Mouse (Mus musculus) liver, postnatal 0 days (tissue): ENCODE measurements around the gene Cd93. TPM values are rescaled to one million over a fixed set of nuclear protein-coding genes. Genes with fewer than 3 reads are reported as not detected.

Experiments used
- ATAC-seq: fragments of 200-750 bp; cut with Nextera tagmentation; 2 replicates; pipeline ENCODE4 v1.8.0; 2017; ENCODE audit warnings: mild to moderate bottlenecking, moderate library complexity
- DNase-seq: peaks from one replicate; pipeline ENCODE4 v3.0.0-alpha.2; 2016
- H3K27ac ChIP-seq: fragments of 300-500 bp; sonication (generic); 2 replicates; pipeline ENCODE4 v1.5.1; 2014; ENCODE audit warnings: antibody characterized with exemption, moderate library complexity, mild to moderate bottlenecking, low read depth
- H3K27me3 ChIP-seq: fragments of 300-500 bp; sonication (generic); 2 replicates; pipeline ENCODE4 v1.6.1; 2014; ENCODE audit warnings: low read length, control low read depth, mixed read lengths; ENCODE audit not compliant: insufficient read depth
- H3K36me3 ChIP-seq: fragments of 300-500 bp; sonication (generic); replicated peaks from 2 replicates; pipeline ENCODE4 v1.6.1; 2014; ENCODE audit warnings: mild to moderate bottlenecking, control low read depth, low read length, moderate library complexity, mixed read lengths; ENCODE audit not compliant: insufficient read depth
- H3K4me1 ChIP-seq: fragments of 300-500 bp; sonication (generic); 2 replicates; pipeline ENCODE4 v1.6.1; 2014; ENCODE audit warnings: antibody characterized with exemption, mild to moderate bottlenecking, control low read depth; ENCODE audit not compliant: insufficient read depth
- H3K4me2 ChIP-seq: fragments of 300-500 bp; sonication (generic); 2 replicates; pipeline ENCODE4 v1.6.1; 2014; ENCODE audit warnings: low read depth, mild to moderate bottlenecking, low read length, moderate library complexity, mixed read lengths
- H3K4me3 ChIP-seq: fragments of 300-500 bp; sonication (generic); 2 replicates; pipeline ENCODE4 v1.5.1; 2014; ENCODE audit warnings: low read depth, low read length
- H3K9ac ChIP-seq: fragments of 300-500 bp; sonication (generic); replicated peaks from 2 replicates; pipeline ENCODE4 v1.6.1; 2014; ENCODE audit warnings: mild to moderate bottlenecking, moderate library complexity
- H3K9me3 ChIP-seq: fragments of 300-500 bp; sonication (generic); 2 replicates; pipeline ENCODE4 v1.6.1; 2016; ENCODE audit warnings: mild to moderate bottlenecking, control low read depth, low read length, mixed read lengths
- CTCF ChIP-seq: sonication (generic); IDR thresholded peaks from 2 replicates; pipeline ENCODE4 v1.5.1; 2016; ENCODE audit warnings: antibody characterized with exemption, low read depth
- EP300 ChIP-seq: IDR thresholded peaks from 2 replicates; pipeline ENCODE4 v1.6.1; 2016; ENCODE audit warnings: antibody characterized with exemption, low read depth, mild to moderate bottlenecking
- WGBS: fragments of 180-500 bp; shearing (Covaris S2); extraction: QIAGEN DNeasy Blood & Tissue Kit; methylation state at CpG from one replicate; pipeline ENCODE4 v1.1.7; 2014; ENCODE audit not compliant: insufficient replicate concordance; 5-methylcytosine and 5-hydroxymethylcytosine counted together
- polyA plus RNA-seq: library from polyadenylated mRNA; unstranded; fragments of >200 nt; fragmentation: Nextera tagmentation; extraction: Ambion mirVana; gene quantifications from 2 replicates; pipeline ENCODE4 v1.2.1, GENCODE M21; 2015

Cd93 gene
- polyA plus RNA-seq, 1 experiment from 2014 or later, result 3.3 TPM

DNA sequence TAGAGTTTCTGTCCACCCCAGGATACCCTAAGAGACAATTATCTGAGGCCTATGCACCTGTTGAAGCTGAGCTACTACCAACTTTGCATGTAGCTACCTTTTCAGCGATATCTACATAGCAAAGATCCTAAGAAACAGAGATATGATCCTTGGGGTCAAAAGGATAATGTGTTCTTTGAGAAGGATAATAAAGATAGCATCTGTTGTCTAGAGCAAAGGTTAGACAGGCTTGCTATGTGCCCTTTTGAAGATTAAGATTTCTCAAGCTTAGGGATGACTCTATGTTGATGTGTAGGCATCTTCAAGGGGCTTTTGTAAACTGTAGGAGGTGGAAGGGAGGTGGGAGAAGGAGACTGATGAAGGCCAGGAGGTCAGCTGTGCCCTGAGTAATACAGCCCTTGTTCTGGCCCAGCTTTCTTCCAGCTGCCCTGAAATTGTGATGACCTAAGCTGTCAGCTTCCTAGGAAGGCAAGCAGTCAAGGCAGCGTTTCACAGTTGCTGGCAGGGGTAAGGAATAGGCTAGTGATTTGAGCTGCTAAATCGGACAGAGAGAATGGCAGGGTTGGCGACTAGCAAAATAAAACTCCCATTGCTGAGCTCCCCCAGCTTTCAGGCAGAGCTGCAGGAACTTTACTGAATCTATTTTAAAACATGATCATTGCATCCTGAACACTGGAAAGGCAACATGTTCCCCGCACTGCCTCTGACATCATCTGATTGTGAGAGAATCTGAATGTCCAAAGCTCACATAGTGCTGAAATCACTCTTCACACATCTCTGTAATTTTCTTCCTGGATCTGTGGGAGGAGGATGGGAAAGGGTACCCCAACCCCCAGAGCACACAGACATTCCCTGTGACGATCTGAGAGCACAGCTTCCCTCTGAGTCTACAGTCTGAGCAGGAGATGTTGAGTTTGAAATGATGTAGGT, 55.4 kb downstream of the Cd93 start:
- H3K4me1 ChIP-seq, result peaks cover 2% of the 10 kb centered on the region; the same call in 1 of the 2 replicates
- no peak overlapping the region for H3K4me2 ChIP-seq
- no peak overlapping the region for H3K9ac ChIP-seq
- DNase-seq (no peak), ATAC-seq (no peak)
- WGBS, result 67% methylated on average over 6 of the region's 6 CpGs
- no peaks in the 10 kb centered on the region for H3K27me3 ChIP-seq
- no peaks in the 10 kb centered on the region for H3K9me3 ChIP-seq
- H3K27ac ChIP-seq, result no peak overlapping the region
- no peaks in the 10 kb centered on the region for H3K36me3 ChIP-seq
- H3K4me3 ChIP-seq, result no peak overlapping the region
- TF ChIP-seq EP300 (no peak), CTCF (no peak)

DNA sequence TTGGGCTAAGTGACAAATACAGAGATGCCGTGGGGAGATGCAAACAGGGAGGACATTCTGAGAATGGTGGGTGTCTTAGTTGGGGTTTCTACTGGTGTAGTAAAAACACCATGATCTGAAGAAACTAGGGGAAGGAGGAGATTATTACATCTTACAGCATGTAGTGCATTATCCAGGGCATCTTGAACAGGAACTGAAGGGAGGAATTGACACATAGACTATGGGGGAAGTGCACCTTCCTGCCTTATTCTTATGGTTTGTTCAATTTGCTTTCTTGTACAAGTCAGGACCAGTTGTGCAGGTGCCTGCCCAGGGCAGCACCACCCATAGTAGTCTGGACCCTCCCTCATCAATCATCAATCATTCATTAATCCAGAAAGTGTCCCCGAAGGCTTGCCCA, 56.4 kb downstream of the Cd93 start:
- no peaks in the 10 kb centered on the region for H3K4me1 ChIP-seq
- H3K4me2 ChIP-seq, result no peak overlapping the region
- no peak for TF ChIP-seq EP300
- TF ChIP-seq CTCF, result no peak
- ATAC-seq, result no peak
- no peak for DNase-seq
- H3K27me3 ChIP-seq, result no peaks in the 10 kb centered on the region
- no peaks in the 10 kb centered on the region for H3K9me3 ChIP-seq
- WGBS, result 80% methylated on average over 2 of the region's 2 CpGs
- no peak overlapping the region for H3K4me3 ChIP-seq
- H3K36me3 ChIP-seq, result no peaks in the 10 kb centered on the region
- H3K9ac ChIP-seq, result no peak overlapping the region
- H3K27ac ChIP-seq, result no peak overlapping the region

Other genes starting within 250 kb of the Cd93 start
- not detected in 2 replicates for gene Sstr4, start 48.2 kb downstream of the Cd93 start, polyA plus RNA-seq
- gene Thbd, start 35.4 kb downstream of the Cd93 start, polyA plus RNA-seq, result 1.6 and 1.7 TPM in 2 replicates
- gene Nxt1, start 229.0 kb upstream of the Cd93 start, polyA plus RNA-seq, result 37.4 and 39.8 TPM in 2 replicates
- gene Gzf1, start 237.5 kb upstream of the Cd93 start, polyA plus RNA-seq, result 14.3 and 15.4 TPM in 2 replicates